Mouse (Mus musculus): Measurements from ENCODE around the gene Sppl2c. TPM values are rescaled to one million over a fixed set of nuclear protein-coding genes. Genes with fewer than 3 reads are reported as not detected.
A peak's percentile ranks its signal among the peaks of the same experiment; 100 is the strongest.

The Sppl2c gene
- polyA plus RNA-seq (2014; fragmentation: Nextera tagmentation; extraction: Ambion mirVana) = not detected in 2 replicates

GRCm38 (mm10) chr11:104186135-104186836 is at the start of gene Sppl2c:
TSS of gene Sppl2c (plus strand) at chr11:104186327.
- H3K4me3 ChIP-seq (ENCODE audit: low read depth, low read length) = no peak within 1 kb of the TSS
- H3K4me2 ChIP-seq (ENCODE audit: low read depth, low read length) = no peak within 1 kb of the TSS
- no peaks in the 10 kb centered on the region for H3K9me3 ChIP-seq (ENCODE audit: control insufficient read depth, low read length)
- 79% methylated on average over 13 of the region's 13 CpGs for WGBS
- H3K27ac ChIP-seq (ENCODE audit: low read depth, low read length) = no peak within 1 kb of the TSS
- no peaks in the 10 kb centered on the region for H3K4me1 ChIP-seq (ENCODE audit: control insufficient read depth, insufficient read depth, low read length)
- no peak for ATAC-seq (ENCODE audit: low read depth)
- no peaks in the 10 kb centered on the region for H3K27me3 ChIP-seq (ENCODE audit: control insufficient read depth, insufficient read depth, low read length)
- H3K36me3 ChIP-seq (ENCODE audit: control insufficient read depth, insufficient read depth, low read length) = no peaks in the 10 kb centered on the region
- H3K9ac ChIP-seq (replicated peaks; ENCODE audit: low read depth, low read length) = no peak within 1 kb of the TSS

DNA sequence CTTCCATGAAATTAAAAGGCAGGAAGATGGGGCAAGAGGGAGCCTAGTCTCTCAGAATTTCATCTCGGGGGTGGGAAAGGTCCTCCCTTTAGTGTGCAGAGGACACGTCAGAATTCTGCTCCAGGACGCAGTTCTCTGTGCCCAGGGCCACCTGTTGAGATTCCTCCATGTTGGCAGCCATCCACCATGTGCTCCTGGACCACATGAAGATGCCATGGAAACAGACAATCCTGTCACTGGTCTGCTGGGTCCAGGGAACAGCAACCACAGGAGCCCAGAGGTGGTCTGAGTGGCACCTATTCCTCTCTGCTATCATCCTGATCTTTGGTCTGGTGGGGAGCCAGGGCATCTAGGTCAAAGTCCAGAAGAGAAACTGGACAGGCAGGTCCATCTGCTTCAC is 47.2 kb upstream of the Sppl2c start:
- WGBS = 73% methylated on average over 3 of the region's 3 CpGs
- no peaks in the 10 kb centered on the region for H3K36me3 ChIP-seq (ENCODE audit: control insufficient read depth, insufficient read depth, low read length)
- H3K4me3 ChIP-seq (ENCODE audit: low read depth, low read length) = no peak overlapping the region
- peaks cover 16% of the 10 kb centered on the region for H3K27me3 ChIP-seq (ENCODE audit: control insufficient read depth, insufficient read depth, low read length)
- no peaks in the 10 kb centered on the region for H3K4me1 ChIP-seq (ENCODE audit: control insufficient read depth, insufficient read depth, low read length)
- no peak for ATAC-seq (ENCODE audit: low read depth)
- H3K9ac ChIP-seq (replicated peaks; ENCODE audit: low read depth, low read length) = no peak overlapping the region
- H3K4me2 ChIP-seq (ENCODE audit: low read depth, low read length) = no peak overlapping the region
- no peaks in the 10 kb centered on the region for H3K9me3 ChIP-seq (ENCODE audit: control insufficient read depth, low read length)
- H3K27ac ChIP-seq (ENCODE audit: low read depth, low read length) = no peak overlapping the region

- H3K4me3 ChIP-seq (ENCODE audit: low read depth, low read length) = no peak overlapping the region
- no peak overlapping the region for H3K4me2 ChIP-seq (ENCODE audit: low read depth, low read length)
- H3K36me3 ChIP-seq (ENCODE audit: control insufficient read depth, insufficient read depth, low read length) = no peaks in the 10 kb centered on the region
- no peak overlapping the region for H3K27ac ChIP-seq (ENCODE audit: low read depth, low read length)
- H3K9me3 ChIP-seq (ENCODE audit: control insufficient read depth, low read length) = no peaks in the 10 kb centered on the region
- H3K9ac ChIP-seq (replicated peaks; ENCODE audit: low read depth, low read length) = no peak overlapping the region
- H3K4me1 ChIP-seq (ENCODE audit: control insufficient read depth, insufficient read depth, low read length) = no peaks in the 10 kb centered on the region
- WGBS = 100% methylated on average over 1 of the region's 1 CpGs
- no peak for ATAC-seq (ENCODE audit: low read depth)
- no peaks in the 10 kb centered on the region for H3K27me3 ChIP-seq (ENCODE audit: control insufficient read depth, insufficient read depth, low read length)
Measured at GRCm38 (mm10) chr11:104144930-104145329, 41.2 kb upstream of the Sppl2c start.

DNA sequence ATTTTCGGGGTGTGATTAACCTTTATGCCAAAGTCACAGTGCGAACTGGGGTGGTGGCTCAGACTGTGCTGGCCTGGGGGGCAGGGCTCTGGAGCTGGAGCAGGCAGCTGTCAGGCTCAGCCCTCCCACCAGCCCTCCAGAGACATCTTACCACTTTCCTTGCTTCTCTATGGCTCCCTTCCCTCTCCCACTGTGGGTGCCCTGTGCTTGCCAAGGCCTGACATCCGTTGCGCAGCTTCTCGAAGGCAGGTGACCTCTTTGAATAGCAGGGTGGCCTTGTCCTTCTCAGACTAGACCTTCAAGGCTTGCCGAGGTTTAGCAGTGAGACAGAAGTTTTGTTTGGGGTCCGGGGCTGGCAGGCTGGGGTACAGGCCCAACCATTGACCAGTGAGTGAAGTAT is 37.3 kb upstream of the Sppl2c start:
- Histone ChIP-seq H3K4me3 (ENCODE audit: low read depth, low read length) (no peak overlapping the region), H3K9ac (replicated peaks; ENCODE audit: low read depth, low read length) (no peak overlapping the region), H3K36me3 (ENCODE audit: control insufficient read depth, insufficient read depth, low read length) (no peaks in the 10 kb centered on the region), H3K27ac (ENCODE audit: low read depth, low read length) (no peak overlapping the region), H3K4me1 (ENCODE audit: control insufficient read depth, insufficient read depth, low read length) (no peaks in the 10 kb centered on the region), H3K9me3 (ENCODE audit: control insufficient read depth, low read length) (no peaks in the 10 kb centered on the region), H3K4me2 (ENCODE audit: low read depth, low read length) (no peak overlapping the region), H3K27me3 (ENCODE audit: control insufficient read depth, insufficient read depth, low read length) (no peaks in the 10 kb centered on the region)
- ATAC-seq (ENCODE audit: low read depth) = no peak
- 77% methylated on average over 7 of the region's 7 CpGs for WGBS

DNA sequence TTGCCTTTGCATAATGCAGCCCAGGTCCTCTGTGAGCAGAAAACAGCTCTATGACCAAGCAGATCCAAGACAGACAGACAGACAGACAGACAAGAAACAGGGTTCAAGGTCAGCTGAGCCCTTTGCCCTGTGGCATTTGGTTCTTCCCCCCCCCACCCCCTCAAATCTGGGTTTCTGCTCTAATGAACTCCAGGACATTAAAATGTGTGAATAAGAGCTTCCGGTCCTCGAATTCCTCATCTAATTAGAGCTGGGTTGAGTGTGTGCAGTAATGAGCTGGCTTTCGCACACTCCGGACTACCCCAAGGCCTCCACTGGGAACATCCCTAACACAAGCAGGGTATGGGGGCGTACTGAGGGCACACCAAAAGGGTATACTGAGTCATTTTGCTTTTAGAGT is 35.2 kb upstream of the Sppl2c start:
- H3K4me3 ChIP-seq (ENCODE audit: low read depth, low read length) = no peak overlapping the region
- no peak overlapping the region for H3K27ac ChIP-seq (ENCODE audit: low read depth, low read length)
- no peak overlapping the region for H3K9ac ChIP-seq (replicated peaks; ENCODE audit: low read depth, low read length)
- H3K36me3 ChIP-seq (ENCODE audit: control insufficient read depth, insufficient read depth, low read length) = no peaks in the 10 kb centered on the region
- no peak overlapping the region for H3K4me2 ChIP-seq (ENCODE audit: low read depth, low read length)
- 57% methylated on average over 5 of the region's 5 CpGs for WGBS
- H3K4me1 ChIP-seq (ENCODE audit: control insufficient read depth, insufficient read depth, low read length) = no peaks in the 10 kb centered on the region
- H3K27me3 ChIP-seq (ENCODE audit: control insufficient read depth, insufficient read depth, low read length) = no peaks in the 10 kb centered on the region
- no peak for ATAC-seq (ENCODE audit: low read depth)
- no peaks in the 10 kb centered on the region for H3K9me3 ChIP-seq (ENCODE audit: control insufficient read depth, low read length)

GRCm38 (mm10) chr11:104154332-104154731 is 31.8 kb upstream of the Sppl2c start:
- no peak for ATAC-seq (ENCODE audit: low read depth)
- Histone ChIP-seq H3K4me1 (ENCODE audit: control insufficient read depth, insufficient read depth, low read length) (peaks cover 8% of the 10 kb centered on the region; the same call in 1 of the 2 replicates), H3K36me3 (ENCODE audit: control insufficient read depth, insufficient read depth, low read length) (no peaks in the 10 kb centered on the region), H3K9me3 (ENCODE audit: control insufficient read depth, low read length) (no peaks in the 10 kb centered on the region), H3K4me2 (ENCODE audit: low read depth, low read length) (no peak overlapping the region), H3K9ac (replicated peaks; ENCODE audit: low read depth, low read length) (no peak overlapping the region), H3K27ac (ENCODE audit: low read depth, low read length) (no peak overlapping the region), H3K27me3 (ENCODE audit: control insufficient read depth, insufficient read depth, low read length) (no peaks in the 10 kb centered on the region), H3K4me3 (ENCODE audit: low read depth, low read length) (no peak overlapping the region)
- 56% methylated on average over 4 of the region's 4 CpGs for WGBS

- Histone ChIP-seq H3K4me2 (ENCODE audit: low read depth, low read length) (no peak overlapping the region), H3K36me3 (ENCODE audit: control insufficient read depth, insufficient read depth, low read length) (no peaks in the 10 kb centered on the region), H3K4me1 (ENCODE audit: control insufficient read depth, insufficient read depth, low read length) (peaks cover 8% of the 10 kb centered on the region; the same call in 1 of the 2 replicates), H3K4me3 (ENCODE audit: low read depth, low read length) (no peak overlapping the region), H3K9ac (replicated peaks; ENCODE audit: low read depth, low read length) (no peak overlapping the region), H3K27ac (ENCODE audit: low read depth, low read length) (no peak overlapping the region), H3K27me3 (ENCODE audit: control insufficient read depth, insufficient read depth, low read length) (no peaks in the 10 kb centered on the region), H3K9me3 (ENCODE audit: control insufficient read depth, low read length) (no peaks in the 10 kb centered on the region)
- WGBS = 24% methylated on average over 9 of the region's 9 CpGs
- peak; percentile 23; the same call in 1 of the 2 replicates for ATAC-seq (ENCODE audit: low read depth)
Measured at GRCm38 (mm10) chr11:104154820-104155635, 31.1 kb upstream of the Sppl2c start.

DNA sequence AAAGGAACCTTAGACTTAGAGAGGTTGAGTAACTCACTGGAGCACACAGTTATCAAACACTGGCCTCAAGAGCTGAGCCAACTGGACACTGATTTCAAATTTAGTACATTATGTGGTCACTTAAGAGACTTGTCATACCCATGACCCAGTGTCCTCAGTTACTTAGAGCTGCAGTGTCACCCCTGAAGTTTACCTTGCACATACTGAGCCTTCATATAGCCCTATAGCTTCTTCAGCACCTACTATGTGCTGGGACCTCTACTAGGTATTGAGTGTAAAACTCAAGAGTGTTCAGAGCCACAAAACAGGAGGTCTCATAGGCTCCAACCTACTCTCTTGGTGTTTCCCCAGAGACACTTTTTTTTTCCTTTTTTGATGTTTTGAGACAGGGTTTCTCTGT is 30.2 kb upstream of the Sppl2c start:
- no peak overlapping the region for H3K4me3 ChIP-seq (ENCODE audit: low read depth, low read length)
- H3K27ac ChIP-seq (ENCODE audit: low read depth, low read length) = no peak overlapping the region
- no peak for ATAC-seq (ENCODE audit: low read depth)
- no peak overlapping the region for H3K9ac ChIP-seq (replicated peaks; ENCODE audit: low read depth, low read length)
- peaks cover 8% of the 10 kb centered on the region; the same call in 1 of the 2 replicates for H3K4me1 ChIP-seq (ENCODE audit: control insufficient read depth, insufficient read depth, low read length)
- H3K9me3 ChIP-seq (ENCODE audit: control insufficient read depth, low read length) = no peaks in the 10 kb centered on the region
- H3K36me3 ChIP-seq (ENCODE audit: control insufficient read depth, insufficient read depth, low read length) = no peaks in the 10 kb centered on the region
- no peaks in the 10 kb centered on the region for H3K27me3 ChIP-seq (ENCODE audit: control insufficient read depth, insufficient read depth, low read length)
- no peak overlapping the region for H3K4me2 ChIP-seq (ENCODE audit: low read depth, low read length)

DNA sequence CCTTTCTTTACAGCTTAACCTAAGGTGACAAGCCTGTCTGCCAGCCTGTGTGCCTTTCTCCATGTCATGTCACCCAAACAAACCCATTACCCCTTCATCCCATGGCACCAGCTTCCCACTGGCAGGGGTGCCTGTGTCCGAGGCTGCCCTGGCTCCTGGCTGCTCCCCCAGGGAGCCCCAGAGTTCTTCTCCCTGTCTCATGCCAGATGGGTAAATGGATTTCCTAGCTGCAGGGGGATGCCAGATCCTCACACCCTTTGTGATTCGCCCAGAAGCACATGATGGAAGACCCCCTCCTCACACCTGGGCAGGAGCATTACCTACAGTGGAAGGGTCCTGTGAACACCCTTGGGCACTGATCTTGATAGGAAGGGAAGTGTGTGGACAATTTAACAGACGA is 29.7 kb upstream of the Sppl2c start:
- H3K9me3 ChIP-seq (ENCODE audit: control insufficient read depth, low read length) = no peaks in the 10 kb centered on the region
- no peaks in the 10 kb centered on the region for H3K27me3 ChIP-seq (ENCODE audit: control insufficient read depth, insufficient read depth, low read length)
- no peak for ATAC-seq (ENCODE audit: low read depth)
- H3K4me1 ChIP-seq (ENCODE audit: control insufficient read depth, insufficient read depth, low read length) = peaks cover 8% of the 10 kb centered on the region; the same call in 1 of the 2 replicates
- no peak overlapping the region for H3K4me3 ChIP-seq (ENCODE audit: low read depth, low read length)
- no peak overlapping the region for H3K9ac ChIP-seq (replicated peaks; ENCODE audit: low read depth, low read length)
- H3K36me3 ChIP-seq (ENCODE audit: control insufficient read depth, insufficient read depth, low read length) = no peaks in the 10 kb centered on the region
- H3K27ac ChIP-seq (ENCODE audit: low read depth, low read length) = no peak overlapping the region
- H3K4me2 ChIP-seq (ENCODE audit: low read depth, low read length) = no peak overlapping the region
- WGBS = 72% methylated on average over 3 of the region's 3 CpGs

Data from neural tube, embryonic 14.5 days (tissue).